Mouse (Mus musculus) kidney, postnatal 14 days (tissue): ENCODE measurements at regions not wholly inside any gene's neighbourhood (a gene's known extent, or its start where the extent isn't known, plus 50 kb on each side); places are given as distances from the start of the nearest gene placed in this dataset.

Experiments
- DNase-seq: peaks from one replicate; pipeline ENCODE4 v3.0.0; 2022; ENCODE audit warnings: mixed read lengths

DNA sequence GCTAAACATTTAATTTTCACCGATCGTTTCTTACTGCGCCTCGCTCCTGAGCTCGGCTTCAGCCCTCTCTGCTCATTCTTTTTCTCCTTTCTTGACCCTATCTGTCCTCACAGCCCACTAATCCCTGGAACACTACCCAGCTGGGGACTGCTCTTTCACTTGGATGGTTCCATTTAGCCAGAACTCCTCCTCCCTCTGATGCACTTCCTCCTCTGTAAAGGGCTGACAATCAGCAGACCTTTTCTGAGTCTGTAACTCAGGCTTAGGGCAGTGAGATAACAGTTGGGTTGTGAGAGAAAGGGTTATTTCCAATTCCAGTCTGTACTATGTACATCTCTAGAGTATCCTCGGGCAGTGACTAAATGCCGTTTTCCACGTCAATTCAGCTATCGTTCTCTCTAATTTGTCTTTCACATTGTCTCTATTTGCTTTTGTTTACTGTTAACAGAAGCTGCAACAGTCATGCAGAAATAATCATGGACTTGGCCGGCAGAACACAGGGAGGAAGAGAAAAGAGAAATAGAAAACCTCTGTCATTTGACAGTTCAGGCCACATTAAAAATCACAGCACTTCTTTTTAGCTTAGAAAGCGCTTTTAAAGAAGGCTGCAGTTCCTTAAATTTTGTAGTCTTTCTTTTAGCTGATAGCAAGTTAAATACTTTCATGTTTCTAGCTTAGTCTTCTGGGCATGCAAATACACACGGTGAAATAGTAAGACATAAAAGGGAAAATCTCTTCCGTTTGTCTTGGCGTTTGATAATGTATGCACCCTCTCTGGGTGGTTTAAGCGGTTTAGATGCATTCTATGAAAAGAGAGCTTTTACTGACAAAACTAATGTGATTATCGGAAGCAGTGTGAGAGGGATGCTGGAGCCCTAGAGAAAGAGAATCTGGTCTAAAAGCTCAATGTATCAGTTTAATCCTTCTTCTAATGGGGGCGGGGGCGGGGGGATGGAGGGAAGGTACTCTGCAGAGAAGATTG lies 94.7 kb upstream of the Fam181b start:
- DNase-seq = peak; percentile 14

- DNase-seq = no peak
These were observed 94.0 kb upstream of the Fam181b start for GRCm38 (mm10) chr7:92985683-92986070.

DNA sequence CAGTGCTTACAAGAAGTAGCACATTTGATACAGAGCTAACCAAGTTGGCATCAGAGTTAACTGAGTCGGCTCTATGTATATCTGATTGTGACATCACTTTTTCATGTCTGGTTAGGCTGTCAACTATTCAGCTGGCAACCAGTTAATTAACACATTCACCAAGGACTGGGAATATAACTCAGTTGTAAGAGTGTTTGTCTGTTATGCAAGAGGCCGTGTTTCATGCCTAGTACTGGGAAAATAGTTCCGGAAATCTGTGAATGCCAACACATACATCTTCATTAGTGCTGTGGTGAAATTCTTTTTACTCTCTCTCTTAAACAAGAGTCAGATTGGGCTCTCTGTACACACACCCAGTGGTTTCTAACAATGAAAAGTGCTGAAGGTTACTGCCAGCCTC lies 80.8 kb upstream of the Fam181b start:
- no peak for DNase-seq

DNA sequence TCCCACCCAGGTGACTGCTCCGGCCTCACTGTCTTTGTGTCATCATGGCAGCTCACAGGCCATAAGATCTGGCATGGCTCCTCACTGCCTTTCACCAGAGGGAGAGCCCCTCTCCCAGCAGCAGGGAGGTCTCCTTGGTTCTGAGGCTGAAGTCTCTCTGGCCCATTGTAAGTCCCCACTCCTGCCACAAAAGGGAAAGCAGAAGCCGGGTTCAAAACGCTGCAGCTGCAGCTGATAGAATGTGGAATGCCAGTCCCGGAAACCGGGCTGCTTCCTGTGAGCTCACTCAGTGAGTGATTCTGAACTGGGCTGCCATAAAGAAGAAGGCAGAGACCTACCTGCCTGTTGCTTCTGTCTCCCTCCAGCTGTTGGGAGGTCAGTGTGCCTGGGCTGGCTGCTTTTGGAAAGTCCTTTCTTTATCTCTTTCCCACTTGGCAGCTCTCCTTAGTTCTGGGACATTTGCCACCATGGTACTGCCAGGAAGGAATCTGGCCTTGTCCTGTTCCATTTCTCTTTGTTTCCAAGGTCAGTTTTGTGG lies 72.9 kb upstream of the Fam181b start:
- DNase-seq = peak; percentile 51

DNA sequence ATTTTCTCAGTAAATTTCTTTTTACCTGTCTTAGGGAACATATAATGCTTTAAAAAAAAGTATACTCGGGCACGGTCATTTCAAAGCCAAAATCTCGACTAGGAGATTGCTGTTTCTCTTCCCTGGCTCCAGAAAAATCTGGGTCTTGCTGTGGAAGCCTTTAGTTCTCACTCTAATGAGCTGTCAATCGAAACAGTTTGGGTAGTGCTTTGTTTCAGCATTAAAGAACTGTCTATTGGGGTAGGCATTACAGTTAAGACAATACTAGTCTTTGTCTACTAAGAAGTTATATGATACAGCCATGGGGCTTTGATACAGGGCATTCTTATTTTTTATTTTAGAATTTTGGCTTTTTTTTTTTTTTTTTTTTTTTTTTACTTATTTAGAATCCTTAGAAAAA lies 71.9 kb upstream of the Fam181b start:
- DNase-seq = no peak

GRCm38 (mm10) chr7:93019390-93019789 lies 60.3 kb upstream of the Fam181b start:
- no peak for DNase-seq

DNA sequence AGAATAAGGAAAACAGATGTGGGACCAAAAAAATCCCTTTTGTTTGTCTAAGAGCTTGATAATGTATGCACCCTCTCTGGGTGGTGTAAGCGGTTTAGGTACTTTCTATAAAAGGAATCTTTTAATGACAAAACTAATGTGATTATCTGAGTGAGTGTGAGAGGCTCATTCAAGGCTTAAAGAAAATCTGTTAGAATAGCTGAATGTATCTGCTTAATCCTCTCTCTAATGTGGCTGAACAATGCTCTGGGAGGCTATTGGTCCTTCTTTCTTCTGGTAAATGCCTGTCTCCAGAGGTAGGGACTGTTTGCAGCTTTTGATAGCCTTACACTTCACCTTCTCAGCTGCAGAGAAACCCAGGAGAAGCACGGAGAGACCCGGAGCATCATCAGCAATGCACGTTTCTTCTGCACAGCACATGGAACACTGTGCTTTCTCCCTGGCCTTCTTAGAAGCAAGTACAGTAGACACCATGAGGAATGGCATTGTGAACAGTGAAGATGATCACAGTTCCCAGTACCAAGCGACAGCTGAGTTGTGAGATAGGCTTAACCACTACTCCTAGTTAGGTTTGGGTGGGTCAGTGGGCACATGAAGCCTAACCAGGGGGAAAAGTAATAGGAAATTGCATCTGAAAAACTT lies 56.1 kb upstream of the Fam181b start:
- DNase-seq = no peak

- DNase-seq = no peak
These were observed 53.4 kb upstream of the Fam181b start for GRCm38 (mm10) chr7:93026231-93026630.
